In the genomic region with DNA sequence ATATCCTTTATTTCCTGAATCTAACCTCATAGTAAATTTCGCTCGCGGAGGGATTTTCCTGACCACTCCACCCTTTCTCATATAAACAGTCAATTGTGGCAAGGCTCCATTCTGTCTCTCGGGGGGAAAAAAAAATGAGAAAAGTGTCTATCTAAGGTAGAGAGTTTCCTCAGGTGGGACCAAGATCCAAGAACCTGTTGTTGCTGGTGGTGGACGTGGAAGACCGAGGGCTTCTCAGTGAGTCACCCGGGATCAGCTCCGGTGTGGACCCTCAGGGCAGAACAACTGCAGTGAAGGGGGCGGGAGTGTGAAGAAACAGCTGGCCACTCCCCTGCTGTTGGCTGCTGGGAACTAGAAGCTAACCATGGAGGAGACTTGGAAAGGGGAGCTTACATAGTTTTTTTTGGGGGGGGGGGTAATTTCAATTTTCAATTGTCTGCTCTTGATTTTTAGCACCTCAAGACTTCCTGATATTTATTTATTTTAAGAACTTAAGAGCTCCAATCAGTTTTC, we compare ENCODE assay signal across 9 mouse cellular contexts. TPM values are rescaled to one million over a fixed set of nuclear protein-coding genes. Genes with fewer than 3 reads are reported as not detected.
DNase-seq lines count a peak whose midpoint lies in the region; ATAC-seq and TF ChIP-seq lines count a peak whose summit lies in the region.
"Had no signal": no experiment of that assay in that cellular context is flagged by ENCODE, and none has a peak within 500 bp of the region (broad histone marks: within the 10 kb centered on the region; RNA-seq: fewer than 3 reads in every experiment).

No protein-coding gene starts in this region.

- ATAC-seq in kidney, embryonic 15.5 days (replicated peaks; ENCODE audit: low FRiP score), result peak; percentile 90
- peak; percentile 65 for ATAC-seq in forebrain, embryonic 12.5 days (ENCODE audit: low FRiP score)
- ATAC-seq in intestine, postnatal 0 days, result no peak
- ATAC-seq in neural tube, embryonic 14.5 days (ENCODE audit: low read depth), result peak; percentile 77
- no peak for ATAC-seq in erythroid progenitor cell, adult 5-6 weeks (replicated peaks; ENCODE audit: low FRiP score, poor library complexity, severe bottlenecking)
- ATAC-seq: Patski had no signal

- H3K9me3 ChIP-seq in kidney, embryonic 15.5 days (replicated peaks), result no peaks in the 10 kb centered on the region
- H3K9me3 ChIP-seq in forebrain, embryonic 12.5 days, result no peaks in the 10 kb centered on the region
- H3K9me3 ChIP-seq in intestine, postnatal 0 days (ENCODE audit: control insufficient read depth), result no peaks in the 10 kb centered on the region
- no peaks in the 10 kb centered on the region for H3K9me3 ChIP-seq in neural tube, embryonic 14.5 days (ENCODE audit: control insufficient read depth, low read length)

- under 1% methylated on average over 9 of the region's 9 CpGs for WGBS in kidney, embryonic 15.5 days
- WGBS in forebrain, embryonic 12.5 days, result under 1% methylated on average over 9 of the region's 9 CpGs
- 1% methylated on average over 9 of the region's 9 CpGs for WGBS in intestine, postnatal 0 days
- WGBS in neural tube, embryonic 14.5 days, result 2% methylated on average over 9 of the region's 9 CpGs

- H3K4me1 ChIP-seq in kidney, embryonic 15.5 days, result peaks cover 13% of the 10 kb centered on the region; the same call in 1 of the 2 replicates
- peaks cover 9% of the 10 kb centered on the region for H3K4me1 ChIP-seq in forebrain, embryonic 12.5 days
- no peaks in the 10 kb centered on the region for H3K4me1 ChIP-seq in intestine, postnatal 0 days (replicated peaks; ENCODE audit: control insufficient read depth, insufficient read depth, low read length)
- no peaks in the 10 kb centered on the region; the same call in 1 of the 2 replicates for H3K4me1 ChIP-seq in neural tube, embryonic 14.5 days (ENCODE audit: control insufficient read depth, insufficient read depth, low read length)

- H3K27me3 ChIP-seq in kidney, embryonic 15.5 days, result no peaks in the 10 kb centered on the region
- no peaks in the 10 kb centered on the region for H3K27me3 ChIP-seq in forebrain, embryonic 12.5 days
- H3K27me3 ChIP-seq in intestine, postnatal 0 days (replicated peaks; ENCODE audit: control insufficient read depth, insufficient read depth, low read length), result no peaks in the 10 kb centered on the region
- no peaks in the 10 kb centered on the region for H3K27me3 ChIP-seq in neural tube, embryonic 14.5 days (ENCODE audit: control insufficient read depth, insufficient read depth, low read length)

- no peak for TF ChIP-seq CTCF in intestine, postnatal 0 days (IDR thresholded peaks at IDR 0.05; ENCODE audit: low read depth)

- peak overlapping the region; percentile 81 for H3K4me2 ChIP-seq in kidney, embryonic 15.5 days
- H3K4me2 ChIP-seq in forebrain, embryonic 12.5 days, result peak overlapping the region; percentile 75
- H3K4me2 ChIP-seq in intestine, postnatal 0 days (replicated peaks; ENCODE audit: low read depth), result peak overlapping the region; percentile 60
- peak overlapping the region; percentile 65 for H3K4me2 ChIP-seq in neural tube, embryonic 14.5 days (ENCODE audit: low read depth, low read length)

- H3K4me3 ChIP-seq in kidney, embryonic 15.5 days (replicated peaks), result peak overlapping the region; percentile 45
- H3K4me3 ChIP-seq in forebrain, embryonic 12.5 days (replicated peaks), result peak overlapping the region; percentile 44
- H3K4me3 ChIP-seq in intestine, postnatal 0 days (ENCODE audit: low read depth, low read length), result peak overlapping the region; percentile 34
- H3K4me3 ChIP-seq in neural tube, embryonic 14.5 days (ENCODE audit: low read depth, low read length), result peak overlapping the region; percentile 34

- H3K27ac ChIP-seq in kidney, embryonic 15.5 days, result 0 out of 2 replicates have a peak overlapping the region, but pooled peaks have one; percentile 48
- no peak overlapping the region for H3K27ac ChIP-seq in forebrain, embryonic 12.5 days
- H3K27ac ChIP-seq in intestine, postnatal 0 days (ENCODE audit: low read depth, low read length), result no peak overlapping the region
- peak overlapping the region; percentile 41; the same call in 1 of the 2 replicates for H3K27ac ChIP-seq in neural tube, embryonic 14.5 days (ENCODE audit: low read depth, low read length)

- no peaks in the 10 kb centered on the region for H3K36me3 ChIP-seq in kidney, embryonic 15.5 days
- no peaks in the 10 kb centered on the region for H3K36me3 ChIP-seq in forebrain, embryonic 12.5 days (replicated peaks)
- no peaks in the 10 kb centered on the region for H3K36me3 ChIP-seq in intestine, postnatal 0 days (ENCODE audit: control insufficient read depth, insufficient read depth)
- H3K36me3 ChIP-seq in neural tube, embryonic 14.5 days (ENCODE audit: control insufficient read depth, insufficient read depth, low read length), result no peaks in the 10 kb centered on the region

- DNase-seq in kidney, adult 9 months, result no peak
- DNase-seq in adrenal gland, postnatal 25 days, result peak; percentile 3
- no peak for DNase-seq in frontal cortex, adult 2 months (ENCODE audit: extremely low spot score in 1 of 2, low spot score in 1 of 2)

- 0 out of 2 replicates have a peak overlapping the region, but pooled peaks have one; percentile 26 for H3K9ac ChIP-seq in kidney, embryonic 15.5 days
- peak overlapping the region; percentile 42; the same call in 1 of the 2 replicates for H3K9ac ChIP-seq in forebrain, embryonic 12.5 days
- H3K9ac ChIP-seq in intestine, postnatal 0 days (ENCODE audit: low read depth, low read length), result no peak overlapping the region
- peak overlapping the region; percentile 21; the same call in 1 of the 2 replicates for H3K9ac ChIP-seq in neural tube, embryonic 14.5 days (replicated peaks; ENCODE audit: low read depth, low read length)

RNA-seq across cellular contexts. Expression of a gene that starts 0.8 kb away (rescaled TPM):
- 22.0 and 23.4 TPM in 2 replicates for polyA plus RNA-seq in kidney, embryonic 15.5 days (2015; fragmentation: Nextera tagmentation; extraction: Ambion mirVana)
- total RNA-seq in adrenal gland, postnatal 25 days (2021), result 7.4 and 11.7 TPM in 2 replicates
- polyA plus RNA-seq in forebrain, embryonic 12.5 days (2016; fragmentation: Nextera tagmentation; extraction: Ambion mirVana), result 23.6 and 24.7 TPM in 2 replicates
- 7.5 and 9.8 TPM in 2 replicates for polyA plus RNA-seq in intestine, postnatal 0 days (2015; fragmentation: Nextera tagmentation; extraction: Ambion mirVana)
- 141 and 199 TPM in 2 replicates for polyA plus RNA-seq in neural tube, embryonic 14.5 days (2014; fragmentation: Nextera tagmentation; extraction: Ambion mirVana)
- polyA plus RNA-seq in frontal cortex, adult 2 months (2012; rRNA removed), result 4.4 and 5.5 TPM in 2 replicates
- not detected in 2 replicates for total RNA-seq in erythroid progenitor cell, adult 5-6 weeks (2015; ENCODE audit: low replicate concordance)
- not detected in 2 replicates for total RNA-seq in erythroid progenitor cell, adult 5-6 weeks (2017; ENCODE audit: low replicate concordance)
- polyA plus RNA-seq: Patski had no signal

RNA-seq across cellular contexts. Expression of a gene that starts 7.1 kb away (rescaled TPM):
- not detected in 2 replicates for polyA plus RNA-seq in kidney, embryonic 15.5 days (2015; fragmentation: Nextera tagmentation; extraction: Ambion mirVana)
- total RNA-seq in adrenal gland, postnatal 25 days (2021), result not detected in 2 replicates
- polyA plus RNA-seq in forebrain, embryonic 12.5 days (2016; fragmentation: Nextera tagmentation; extraction: Ambion mirVana), result not detected in 2 replicates
- not detected in 2 replicates for polyA plus RNA-seq in intestine, postnatal 0 days (2015; fragmentation: Nextera tagmentation; extraction: Ambion mirVana)
- not detected in 2 replicates for polyA plus RNA-seq in neural tube, embryonic 14.5 days (2014; fragmentation: Nextera tagmentation; extraction: Ambion mirVana)
- polyA plus RNA-seq in frontal cortex, adult 2 months (2012; rRNA removed), result not detected in 2 replicates
- not detected in 2 replicates for total RNA-seq in erythroid progenitor cell, adult 5-6 weeks (2015; ENCODE audit: low replicate concordance)
- not detected in 2 replicates for total RNA-seq in erythroid progenitor cell, adult 5-6 weeks (2017; ENCODE audit: low replicate concordance)
- polyA plus RNA-seq: Patski had no signal

RNA-seq across cellular contexts. Expression of a gene that starts 17.8 kb away (rescaled TPM):
- 0.16 TPM in 1 of 2 replicates, not detected in the other for polyA plus RNA-seq in kidney, embryonic 15.5 days (2015; fragmentation: Nextera tagmentation; extraction: Ambion mirVana)
- total RNA-seq in adrenal gland, postnatal 25 days (2021), result not detected in 2 replicates
- not detected in 2 replicates for polyA plus RNA-seq in forebrain, embryonic 12.5 days (2016; fragmentation: Nextera tagmentation; extraction: Ambion mirVana)
- not detected in 2 replicates for polyA plus RNA-seq in intestine, postnatal 0 days (2015; fragmentation: Nextera tagmentation; extraction: Ambion mirVana)
- not detected in 2 replicates for polyA plus RNA-seq in neural tube, embryonic 14.5 days (2014; fragmentation: Nextera tagmentation; extraction: Ambion mirVana)
- polyA plus RNA-seq in frontal cortex, adult 2 months (2012; rRNA removed), result not detected in 2 replicates
- not detected in 2 replicates for total RNA-seq in erythroid progenitor cell, adult 5-6 weeks (2015; ENCODE audit: low replicate concordance)
- not detected in 2 replicates for total RNA-seq in erythroid progenitor cell, adult 5-6 weeks (2017; ENCODE audit: low replicate concordance)
- polyA plus RNA-seq: Patski had no signal

RNA-seq across cellular contexts. Expression of a gene that starts 28.0 kb away (rescaled TPM):
- polyA plus RNA-seq in kidney, embryonic 15.5 days (2015; fragmentation: Nextera tagmentation; extraction: Ambion mirVana), result not detected in 2 replicates
- total RNA-seq in adrenal gland, postnatal 25 days (2021), result not detected in 2 replicates
- not detected in 2 replicates for polyA plus RNA-seq in forebrain, embryonic 12.5 days (2016; fragmentation: Nextera tagmentation; extraction: Ambion mirVana)
- polyA plus RNA-seq in intestine, postnatal 0 days (2015; fragmentation: Nextera tagmentation; extraction: Ambion mirVana), result not detected in 2 replicates
- polyA plus RNA-seq in neural tube, embryonic 14.5 days (2014; fragmentation: Nextera tagmentation; extraction: Ambion mirVana), result not detected in 2 replicates
- not detected in 2 replicates for polyA plus RNA-seq in frontal cortex, adult 2 months (2012; rRNA removed)
- not detected in 2 replicates for total RNA-seq in erythroid progenitor cell, adult 5-6 weeks (2015; ENCODE audit: low replicate concordance)
- total RNA-seq in erythroid progenitor cell, adult 5-6 weeks (2017; ENCODE audit: low replicate concordance), result not detected in 2 replicates
- polyA plus RNA-seq: Patski had no signal

RNA-seq across cellular contexts. Expression of a gene that starts 41.5 kb away (rescaled TPM):
- polyA plus RNA-seq in kidney, embryonic 15.5 days (2015; fragmentation: Nextera tagmentation; extraction: Ambion mirVana), result not detected in 2 replicates
- not detected in 2 replicates for total RNA-seq in adrenal gland, postnatal 25 days (2021)
- not detected in 2 replicates for polyA plus RNA-seq in forebrain, embryonic 12.5 days (2016; fragmentation: Nextera tagmentation; extraction: Ambion mirVana)
- polyA plus RNA-seq in intestine, postnatal 0 days (2015; fragmentation: Nextera tagmentation; extraction: Ambion mirVana), result not detected in 2 replicates
- polyA plus RNA-seq in neural tube, embryonic 14.5 days (2014; fragmentation: Nextera tagmentation; extraction: Ambion mirVana), result not detected in 2 replicates
- polyA plus RNA-seq in frontal cortex, adult 2 months (2012; rRNA removed), result not detected in 2 replicates
- total RNA-seq in erythroid progenitor cell, adult 5-6 weeks (2015; ENCODE audit: low replicate concordance), result not detected in 2 replicates
- total RNA-seq in erythroid progenitor cell, adult 5-6 weeks (2017; ENCODE audit: low replicate concordance), result not detected in 2 replicates
- polyA plus RNA-seq: Patski had no signal

Comparison
In these comparisons a context has a peak if more than half of its experiments do, and no peak if none do; other contexts are left out.
1. ATAC-seq: peak in kidney, embryonic 15.5 days (single experiment), forebrain, embryonic 12.5 days (single experiment) and neural tube, embryonic 14.5 days (single experiment); none in intestine, postnatal 0 days (single experiment) and erythroid progenitor cell, adult 5-6 weeks (single experiment).
2. H3K27ac ChIP-seq: peak in kidney, embryonic 15.5 days (single experiment) and neural tube, embryonic 14.5 days (single experiment); none in forebrain, embryonic 12.5 days (single experiment) and intestine, postnatal 0 days (single experiment).
3. Peak in every context shown above with its lines, with median percentiles within 50 percentile points of each other: H3K4me2 ChIP-seq and H3K4me3 ChIP-seq.